Mouse (Mus musculus) T-cell, adult 66 days (primary cell): ENCODE data around the gene C2cd2. TPM values are rescaled to one million over a fixed set of nuclear protein-coding genes. Genes with fewer than 3 reads are reported as not detected.

Experiments
- total RNA-seq, 2 experiments: library from RNA; stranded (reverse); gene quantifications; 3 replicates in 1 of 2; 4 replicates in 1 of 2; pipeline ENCODE4 v1.2.4; 2023

Gene C2cd2
- total RNA-seq: 10 to 100 TPM; 15.6 to 17.0 TPM

DNA sequence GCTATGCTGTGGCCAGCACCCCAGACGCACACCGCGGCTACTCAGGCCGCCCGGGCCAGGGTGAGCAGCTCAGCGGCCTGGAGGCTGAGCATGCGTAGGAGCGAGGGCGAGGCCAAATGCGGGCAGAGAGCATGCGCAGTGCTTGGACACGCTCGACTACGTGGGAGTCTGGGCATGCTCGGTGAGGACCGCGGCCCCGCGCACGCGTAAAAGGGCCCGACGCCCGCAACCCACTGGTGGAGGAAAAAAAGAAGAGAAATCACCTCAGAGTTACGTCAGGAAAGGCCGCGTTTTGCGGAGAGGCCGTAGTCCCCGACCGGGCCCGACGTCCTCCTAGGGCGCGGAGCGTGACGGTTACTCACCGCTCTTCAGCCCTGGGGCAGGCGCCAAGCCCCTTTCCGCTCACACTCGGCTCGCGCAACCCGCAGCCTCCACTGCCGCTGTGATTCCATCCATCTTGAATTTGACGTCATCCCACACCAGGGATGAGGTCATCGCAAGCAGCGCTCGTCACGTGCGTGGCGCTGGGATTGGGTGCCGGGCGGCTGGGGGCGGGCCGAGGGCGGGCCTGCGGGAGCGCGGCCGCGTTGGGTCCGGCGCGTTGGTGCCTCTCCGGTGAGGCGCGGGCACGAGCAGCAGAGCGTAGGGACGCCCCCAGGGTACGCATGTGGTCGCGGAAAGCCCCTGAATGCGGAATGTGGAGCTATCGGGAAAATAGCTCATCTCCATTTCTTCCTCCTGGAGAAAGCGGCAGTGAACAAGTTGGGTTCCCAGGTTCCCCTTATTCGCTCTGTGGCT, at the start of gene C2cd2, which contains the start of gene Zbtb21:
C2cd2 (minus strand) TSS at position 448 of the 798 bp plus-strand sequence.
Zbtb21 (minus strand) TSS at position 472 of the 798 bp plus-strand sequence.

DNA sequence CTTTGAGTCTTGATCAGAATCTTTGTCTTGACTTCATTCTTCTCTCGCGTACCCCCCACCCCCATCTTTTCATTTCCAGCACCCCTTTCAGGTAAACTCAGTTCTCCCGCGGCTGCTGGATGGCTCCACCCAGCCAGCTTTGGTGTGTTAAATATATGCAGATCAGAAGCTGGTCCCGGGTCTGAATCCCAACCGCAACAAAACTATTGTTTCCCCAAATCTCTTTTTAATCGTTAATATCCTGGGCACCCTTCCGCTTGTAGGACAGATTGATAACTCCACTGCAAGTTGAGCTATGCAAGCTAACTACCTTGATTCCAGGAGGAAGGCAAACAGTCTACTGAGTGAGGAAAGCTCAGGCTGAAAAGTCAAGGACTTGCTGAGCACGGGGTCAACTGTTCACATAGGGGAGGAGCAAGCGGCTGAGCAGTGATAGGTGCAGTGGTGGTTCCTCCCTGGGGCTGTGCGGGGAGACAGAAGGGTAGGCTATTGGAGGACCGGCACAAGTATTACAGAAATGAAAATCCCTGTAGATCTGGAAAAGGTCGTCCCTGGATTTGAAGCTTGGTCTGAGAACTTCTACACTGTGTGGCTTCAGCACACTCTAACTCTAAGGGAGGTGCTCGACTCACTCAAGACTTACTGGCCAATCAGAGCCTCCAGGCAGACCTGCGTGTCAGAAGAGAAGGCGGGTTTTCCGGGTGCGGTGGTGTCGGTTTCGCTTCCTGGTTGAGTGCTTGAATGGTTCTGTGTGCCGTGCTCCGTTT, 34.4 kb upstream of the C2cd2 start, which contains the start of gene B230307C23Rik:
B230307C23Rik (plus strand) TSS at position 700 of the 767 bp plus-strand sequence.

GRCm38 (mm10) chr16:97851741-97852319, 110.6 kb downstream of the C2cd2 start, which contains the start of gene Prdm15:
TSS of gene Prdm15 (minus strand) at chr16:97851850.

Other genes starting within 250 kb of the C2cd2 start
- gene Ripk4, start 198.8 kb downstream of the C2cd2 start, total RNA-seq: not detected
- gene Prdm15, start 110.7 kb downstream of the C2cd2 start, total RNA-seq: 10 to 100 TPM; 35.2 to 49.4 TPM
- 100 to 1,000 TPM in 1 of 2 experiments, 10 to 100 TPM in 1; 86.4 to 103 TPM for gene Zbtb21, start within 50 bp of the C2cd2 start, total RNA-seq
- gene B230307C23Rik, start 34.7 kb upstream of the C2cd2 start, total RNA-seq: 10 to 100 TPM; 30.5 to 49.3 TPM
- gene A630089N07Rik, start 119.9 kb upstream of the C2cd2 start, total RNA-seq: 10 to 100 TPM; 11.5 to 16.1 TPM